ENCODE assay signal across 8 mouse cellular contexts in the genomic region with DNA sequence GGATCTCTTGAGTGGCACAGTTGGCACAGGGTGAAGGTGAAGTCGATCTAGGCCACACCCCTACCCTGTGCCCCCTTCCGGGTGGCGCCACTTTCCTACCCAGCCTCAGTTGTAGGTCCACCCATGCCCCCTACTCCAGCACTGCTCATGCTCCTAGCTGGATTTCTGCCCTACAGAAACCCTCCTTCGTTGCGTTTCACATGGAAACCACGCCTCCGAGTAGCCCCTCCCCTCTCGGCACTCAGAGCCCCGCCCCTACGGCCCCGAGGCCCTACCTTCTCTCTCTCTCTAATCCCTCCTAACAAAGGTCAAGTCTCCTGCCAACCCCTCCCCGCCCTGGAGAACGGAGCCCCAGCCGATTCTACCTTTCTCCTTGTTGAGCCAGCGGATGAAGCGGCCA. TPM values are rescaled to one million over a fixed set of nuclear protein-coding genes. Genes with fewer than 3 reads are reported as not detected.
DNase-seq lines count a peak whose midpoint lies in the region; ATAC-seq and TF ChIP-seq lines count a peak whose summit lies in the region.

No protein-coding gene starts in this region.

- WGBS in hindbrain, embryonic 14.5 days: 4% methylated on average over 16 of the region's 16 CpGs
- 11% methylated on average over 16 of the region's 16 CpGs for WGBS in liver, adult 2 months
- WGBS in neural tube, embryonic 12.5 days: 4% methylated on average over 16 of the region's 16 CpGs

- peak overlapping the region; percentile 4; the same call in 1 of the 2 replicates for H3K9ac ChIP-seq in hindbrain, embryonic 14.5 days
- no peak overlapping the region for H3K9ac ChIP-seq in liver, adult 2 months (ENCODE audit: low read depth, low read length)
- no peak overlapping the region for H3K9ac ChIP-seq in neural tube, embryonic 12.5 days

- H3K4me1 ChIP-seq in hindbrain, embryonic 14.5 days (replicated peaks; ENCODE audit: control insufficient read depth, insufficient read depth, low read length): 0 out of 2 replicates have a peak, but pooled peaks cover 9% of the 10 kb centered on the region
- no peaks in the 10 kb centered on the region for H3K4me1 ChIP-seq in liver, adult 2 months (ENCODE audit: control insufficient read depth, insufficient read depth, low read length)
- H3K4me1 ChIP-seq in neural tube, embryonic 12.5 days: peaks cover 10% of the 10 kb centered on the region

- H3K27me3 ChIP-seq in hindbrain, embryonic 14.5 days (ENCODE audit: control insufficient read depth, insufficient read depth, low read length): no peaks in the 10 kb centered on the region
- H3K27me3 ChIP-seq in liver, adult 2 months (ENCODE audit: control insufficient read depth, insufficient read depth, low read length): no peaks in the 10 kb centered on the region
- H3K27me3 ChIP-seq in neural tube, embryonic 12.5 days (replicated peaks): no peaks in the 10 kb centered on the region

- TF ChIP-seq POLR2A in brain, embryonic 14.5 days (IDR thresholded peaks at IDR 0.05; ENCODE audit: borderline replicate concordance, extremely low read depth, insufficient read depth, insufficient read length, poor library complexity, severe bottlenecking): no peak
- no peak for TF ChIP-seq POLR2A in liver, adult 2 months (IDR thresholded peaks at IDR 0.05; ENCODE audit: extremely low read depth, insufficient read depth, low read length)

- ATAC-seq in hindbrain, embryonic 14.5 days (ENCODE audit: low FRiP score): no peak
- no peak; the same call in 1 of the 2 replicates for ATAC-seq in neural tube, embryonic 12.5 days (ENCODE audit: low FRiP score, low read depth)
- no peak for ATAC-seq in inflammation-experienced regulatory T-cells, adult 6 months

- H3K4me2 ChIP-seq in hindbrain, embryonic 14.5 days (replicated peaks): peak overlapping the region; percentile 39
- H3K4me2 ChIP-seq in neural tube, embryonic 12.5 days (replicated peaks): peak overlapping the region; percentile 51

- peak; percentile 28 for DNase-seq in CD4-positive helper T cell, adult 2 months (ENCODE audit: low read depth, low spot score)
- DNase-seq in brain, embryonic 14.5 days (ENCODE audit: low read depth): peak; percentile 53
- DNase-seq in hindbrain, embryonic 14.5 days (ENCODE audit: low spot score): no peak
- DNase-seq in liver, adult 2 months (ENCODE audit: extremely low read depth, low read depth, low spot score): peak; percentile 45
- no peak for DNase-seq in frontal cortex, postnatal 10 days (ENCODE audit: low spot score in 2 of 2)
- no peak for DNase-seq in gastrocnemius, postnatal 25 days

- H3K9me3 ChIP-seq in hindbrain, embryonic 14.5 days (ENCODE audit: control insufficient read depth, low read length): no peaks in the 10 kb centered on the region
- no peaks in the 10 kb centered on the region for H3K9me3 ChIP-seq in neural tube, embryonic 12.5 days

- TF ChIP-seq CTCF in brain, embryonic 14.5 days (IDR thresholded peaks at IDR 0.05; ENCODE audit: borderline replicate concordance, extremely low read depth, insufficient read depth, insufficient read length): no peak
- TF ChIP-seq CTCF in liver, adult 2 months (IDR thresholded peaks at IDR 0.05; ENCODE audit: low read depth, low read length): no peak

- no peaks in the 10 kb centered on the region for H3K36me3 ChIP-seq in hindbrain, embryonic 14.5 days (replicated peaks; ENCODE audit: control insufficient read depth, insufficient read depth)
- no peaks in the 10 kb centered on the region for H3K36me3 ChIP-seq in liver, adult 2 months (ENCODE audit: control insufficient read depth, insufficient read depth, low read length)
- no peaks in the 10 kb centered on the region for H3K36me3 ChIP-seq in neural tube, embryonic 12.5 days

- H3K4me3 ChIP-seq in hindbrain, embryonic 14.5 days (replicated peaks; ENCODE audit: low read length): peak overlapping the region; percentile 6; the same call in 1 of the 2 replicates
- peak overlapping the region; percentile 36 for H3K4me3 ChIP-seq in liver, adult 2 months (ENCODE audit: insufficient read depth, low read depth, low read length)
- peak overlapping the region; percentile 7 for H3K4me3 ChIP-seq in neural tube, embryonic 12.5 days

- no peaks in the 10 kb centered on the region for H3K79me2 ChIP-seq in liver, adult 2 months (ENCODE audit: control insufficient read depth, insufficient read depth, low read length)

- no peak overlapping the region for H3K27ac ChIP-seq in hindbrain, embryonic 14.5 days
- H3K27ac ChIP-seq in liver, adult 2 months (replicated peaks; ENCODE audit: insufficient read depth, low read depth, low read length): no peak overlapping the region
- H3K27ac ChIP-seq in neural tube, embryonic 12.5 days: no peak overlapping the region

RNA-seq across cellular contexts. Expression of gene Spdef, which starts 12.0 kb away (rescaled TPM):
- 1.1 and 1.3 TPM in 2 replicates for polyA plus RNA-seq in brain, embryonic 14.5 days (2012; rRNA removed)
- polyA plus RNA-seq in hindbrain, embryonic 14.5 days (2014; fragmentation: Nextera tagmentation; extraction: Ambion mirVana): 0.26 and 0.94 TPM in 2 replicates
- not detected in 2 replicates for total RNA-seq in liver, adult 2 months (2014; rRNA removed)
- polyA plus RNA-seq in liver, adult 2 months (2012; rRNA removed): 0.15 and 0.48 TPM in 2 replicates
- 0.13 and 0.33 TPM in 2 replicates for polyA plus RNA-seq in neural tube, embryonic 12.5 days (2016; fragmentation: Nextera tagmentation; extraction: Ambion mirVana)
- total RNA-seq in gastrocnemius, postnatal 25 days (2021): under 1 TPM in 1 of 2 experiments, not detected in 1; 0.26 TPM
- polyA plus RNA-seq in inflammation-experienced regulatory T-cells, adult 6 months (2017; shearing (Covaris generic)): not detected

Comparison
In these comparisons a context has a peak if more than half of its experiments do, and no peak if none do; other contexts are left out.
1. DNase-seq: peak in CD4-positive helper T cell, adult 2 months (single experiment), brain, embryonic 14.5 days (single experiment) and liver, adult 2 months (single experiment); none in hindbrain, embryonic 14.5 days (single experiment), frontal cortex, postnatal 10 days (0 of 2) and gastrocnemius, postnatal 25 days (single experiment).
2. Peak in every context shown above with its lines, with median percentiles within 50 percentile points of each other: H3K4me3 ChIP-seq.